23 mouse cellular contexts compared by ENCODE assay signal in genomic region chr4:57888246-57888645, GRCm38 (mm10). TPM values are rescaled to one million over a fixed set of nuclear protein-coding genes. Genes with fewer than 3 reads are reported as not detected.
DNase-seq lines count a peak whose midpoint lies in the region; ATAC-seq and TF ChIP-seq lines count a peak whose summit lies in the region.
"Had no signal": no experiment of that assay in that cellular context is flagged by ENCODE, and none has a peak within 500 bp of the region (broad histone marks: within the 10 kb centered on the region; RNA-seq: fewer than 3 reads in every experiment).

No protein-coding gene starts in this region.

- TF ChIP-seq EP300 in heart, adult 2 months (IDR thresholded peaks at IDR 0.05; ENCODE audit: insufficient read depth, low read depth, low read length): no peak

- no peak overlapping the region for H3K9ac ChIP-seq in heart, embryonic 12.5 days
- H3K9ac ChIP-seq in heart, adult 2 months (ENCODE audit: low read depth, low read length): no peak overlapping the region

- DNase-seq in heart, adult 11 months: peak; percentile 83
- DNase-seq in heart, adult 2 months: peak in 1 of 2 experiments; percentile 9
- DNase-seq in heart, adult 8-10 months (ENCODE audit: low spot score): no peak
- peak; percentile 53 for DNase-seq in heart, embryonic 10.5 days (ENCODE audit: low spot score)
- no peak for DNase-seq in heart, postnatal 10 days
- DNase-seq in testis, postnatal 10 days (ENCODE audit: low spot score): peak; percentile 34
- DNase-seq in testis, postnatal 14 days (ENCODE audit: low spot score): no peak
- DNase-seq: adrenal gland, adult 2 months; adrenal gland, adult 8-10 months; adrenal gland, postnatal 10 days; adrenal gland, postnatal 14 days; adrenal gland, postnatal 25 days; adrenal gland, postnatal 36 days; B cell, adult 2 months; cerebellum, adult 11 months; cerebellum, adult 11-12 months had no signal

- H3K9me3 ChIP-seq in heart, embryonic 12.5 days (replicated peaks): no peaks in the 10 kb centered on the region
- H3K9me3 ChIP-seq in heart, embryonic 10.5 days: no peaks in the 10 kb centered on the region

- TF ChIP-seq POLR2A in heart, adult 2 months (IDR thresholded peaks at IDR 0.05; ENCODE audit: insufficient read depth, low read depth, low read length): no peak

- H3K36me3 ChIP-seq in heart, embryonic 12.5 days: peaks cover 9% of the 10 kb centered on the region
- H3K36me3 ChIP-seq in heart, adult 2 months (ENCODE audit: control insufficient read depth, insufficient read depth, low read length): peaks cover 21% of the 10 kb centered on the region
- peaks cover 11% of the 10 kb centered on the region for H3K36me3 ChIP-seq in heart, embryonic 10.5 days
- H3K36me3 ChIP-seq: G1E had no signal

- peaks cover 1% of the 10 kb centered on the region for H3K79me2 ChIP-seq in heart, adult 2 months (replicated peaks; ENCODE audit: control insufficient read depth, insufficient read depth, low read length)

- TF ChIP-seq CTCF in heart, adult 2 months (IDR thresholded peaks at IDR 0.05): 0 out of 2 replicates have a peak, but pooled peaks have one; percentile 11

- no peak overlapping the region for H3K27ac ChIP-seq in heart, embryonic 12.5 days (ENCODE audit: poor library complexity, severe bottlenecking)
- no peak overlapping the region for H3K27ac ChIP-seq in heart, adult 2 months
- H3K27ac ChIP-seq in heart, embryonic 10.5 days: no peak overlapping the region

- WGBS in heart, embryonic 12.5 days: 86% methylated on average over 2 of the region's 2 CpGs
- WGBS in heart, adult 2 months: 92% methylated on average over 2 of the region's 2 CpGs
- 89% methylated on average over 2 of the region's 2 CpGs for WGBS in heart, embryonic 10.5 days

- intact Hi-C loops in heart, adult 2 months (cut with DNase I): no loop called here
- intact Hi-C loops in heart, postnatal 10 days (cut with DNase I): no loop called here

- no peaks in the 10 kb centered on the region for H3K27me3 ChIP-seq in heart, embryonic 12.5 days (replicated peaks)
- no peaks in the 10 kb centered on the region for H3K27me3 ChIP-seq in heart, adult 2 months (ENCODE audit: control insufficient read depth, insufficient read depth, low read length)
- H3K27me3 ChIP-seq in heart, embryonic 10.5 days (ENCODE audit: insufficient read depth, poor library complexity, severe bottlenecking): no peaks in the 10 kb centered on the region
- H3K27me3 ChIP-seq: CH12.LX, Patski had no signal

- no peak overlapping the region for H3K4me3 ChIP-seq in heart, embryonic 12.5 days
- no peak overlapping the region for H3K4me3 ChIP-seq in heart, adult 2 months
- no peak overlapping the region for H3K4me3 ChIP-seq in heart, embryonic 10.5 days

- no peak for ATAC-seq in heart, embryonic 12.5 days (ENCODE audit: insufficient number of reproducible peaks, low FRiP score)
- ATAC-seq: activated CD4-positive, CD25-positive, alpha-beta regulatory T cell, adult 4 months; CD4-positive, CD25-positive, alpha-beta regulatory T cell, adult 4 months; Patski had no signal

- no peak overlapping the region for H3K4me2 ChIP-seq in heart, embryonic 12.5 days

- peaks cover 36% of the 10 kb centered on the region for H3K4me1 ChIP-seq in heart, embryonic 12.5 days (replicated peaks)
- H3K4me1 ChIP-seq in heart, adult 2 months (ENCODE audit: control insufficient read depth, insufficient read depth, low read length): peaks cover 13% of the 10 kb centered on the region
- H3K4me1 ChIP-seq in heart, embryonic 10.5 days: peaks cover 32% of the 10 kb centered on the region

RNA-seq across cellular contexts. Expression of gene D630039A03Rik, which starts 27.9 kb away (rescaled TPM):
- polyA plus RNA-seq in heart, embryonic 12.5 days (2016; fragmentation: Nextera tagmentation; extraction: Ambion mirVana): 0.05 and 0.06 TPM in 2 replicates
- total RNA-seq in heart, adult 2 months (2021): under 1 TPM; 0.13 to 0.27 TPM
- 0.29 and 0.31 TPM in 2 replicates for polyA plus RNA-seq in heart, adult 2 months (2012; rRNA removed)
- under 1 TPM; 0.09 to 0.25 (median 0.18) TPM for total RNA-seq in heart, adult 8-10 months (2022)
- 0.05 and 0.28 TPM in 2 replicates for polyA plus RNA-seq in heart, embryonic 10.5 days (2016; fragmentation: Nextera tagmentation; extraction: Ambion mirVana)
- total RNA-seq in heart, postnatal 10 days (2021): under 1 TPM; 0.19 to 0.20 TPM
- total RNA-seq: CH12.LX, MEL had no signal
- polyA plus RNA-seq: G1E had no signal

Comparison
In these comparisons a context has a peak if more than half of its experiments do, and no peak if none do; other contexts are left out.
1. DNase-seq: peak in heart, adult 11 months (single experiment), heart, embryonic 10.5 days (single experiment) and testis, postnatal 10 days (single experiment); none in heart, adult 8-10 months (single experiment), heart, postnatal 10 days (0 of 2) and testis, postnatal 14 days (single experiment).